Comparison of ENCODE assay signal across 7 mouse cellular contexts in the genomic region with DNA sequence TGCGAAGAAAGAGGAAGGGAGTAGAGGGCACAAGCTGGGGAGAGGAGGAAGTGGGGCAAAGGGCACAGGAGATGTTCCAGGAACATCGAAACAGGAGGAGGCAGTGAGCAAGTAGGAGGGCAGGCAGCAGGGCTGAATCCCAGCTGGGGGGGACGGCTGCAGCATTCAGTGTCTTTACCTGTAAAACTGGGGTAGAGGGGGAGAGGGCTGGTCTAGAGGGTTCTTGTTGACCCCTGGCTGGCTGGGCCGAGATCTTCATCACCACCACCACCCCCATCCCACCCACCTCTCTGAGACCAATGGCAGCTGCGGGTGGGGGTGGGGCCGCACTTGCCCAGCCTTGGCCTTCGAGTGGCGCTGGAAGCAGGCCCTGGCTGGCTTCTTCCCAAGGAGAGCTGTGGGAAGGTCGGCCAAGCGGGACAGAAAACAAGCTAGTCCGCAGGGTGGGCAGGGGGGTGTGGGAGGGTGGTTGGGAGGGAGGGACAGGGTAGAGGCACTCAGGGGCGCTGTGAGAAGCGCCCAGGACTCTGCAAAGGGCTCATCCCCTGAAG. TPM values are rescaled to one million over a fixed set of nuclear protein-coding genes. Genes with fewer than 3 reads are reported as not detected.
DNase-seq lines count a peak whose midpoint lies in the region; ATAC-seq lines count a peak whose summit lies in the region.

A gene (plus strand): TSS at position 496 of the 551 bp plus-strand sequence.

- peak within 1 kb of the TSS; percentile 82 for H3K4me2 ChIP-seq in intestine, embryonic 14.5 days (ENCODE audit: low read length)
- peak within 1 kb of the TSS; percentile 88 for H3K4me2 ChIP-seq in stomach, embryonic 15.5 days

- peaks cover 12% of the 10 kb centered on the region for H3K27me3 ChIP-seq in intestine, embryonic 14.5 days (replicated peaks; ENCODE audit: control insufficient read depth, insufficient read depth, low read length)
- peaks cover 62% of the 10 kb centered on the region for H3K27me3 ChIP-seq in megakaryocyte, embryonic 14.5 days (replicated peaks)
- H3K27me3 ChIP-seq in stomach, embryonic 15.5 days (replicated peaks) = no peaks in the 10 kb centered on the region

- ATAC-seq in intestine, embryonic 14.5 days (replicated peaks; ENCODE audit: low FRiP score, low TSS enrichment, low read depth) = no peak
- ATAC-seq in stomach, embryonic 15.5 days (ENCODE audit: insufficient read depth, low FRiP score, low read depth) = no peak

- peaks cover 6% of the 10 kb centered on the region; the same call in 1 of the 2 replicates for H3K9me3 ChIP-seq in intestine, embryonic 14.5 days (ENCODE audit: control insufficient read depth, low read length)
- peaks cover 10% of the 10 kb centered on the region for H3K9me3 ChIP-seq in megakaryocyte, embryonic 14.5 days
- no peaks in the 10 kb centered on the region for H3K9me3 ChIP-seq in stomach, embryonic 15.5 days

- peak within 1 kb of the TSS; percentile 50 for H3K4me3 ChIP-seq in intestine, embryonic 14.5 days (ENCODE audit: low read depth, low read length)
- H3K4me3 ChIP-seq in megakaryocyte, embryonic 14.5 days (replicated peaks) = peak within 1 kb of the TSS; percentile 93
- peak within 1 kb of the TSS; percentile 67 for H3K4me3 ChIP-seq in stomach, embryonic 15.5 days (replicated peaks)

- H3K27ac ChIP-seq in intestine, embryonic 14.5 days (ENCODE audit: low read depth) = peak within 1 kb of the TSS; percentile 52; the same call in 1 of the 2 replicates
- peak within 1 kb of the TSS; percentile 94 for H3K27ac ChIP-seq in stomach, embryonic 15.5 days

- 16% methylated on average over 13 of the region's 13 CpGs for WGBS in intestine, embryonic 14.5 days
- WGBS in stomach, embryonic 15.5 days = 21% methylated on average over 13 of the region's 13 CpGs

- peaks cover 6% of the 10 kb centered on the region; the same call in 1 of the 2 replicates for H3K4me1 ChIP-seq in intestine, embryonic 14.5 days (replicated peaks; ENCODE audit: control insufficient read depth, insufficient read depth, low read length)
- H3K4me1 ChIP-seq in megakaryocyte, embryonic 14.5 days = peaks cover 45% of the 10 kb centered on the region
- H3K4me1 ChIP-seq in stomach, embryonic 15.5 days = peaks cover 17% of the 10 kb centered on the region

- DNase-seq in adrenal gland, postnatal 10 days = peak; percentile 93
- peak; percentile 81 for DNase-seq in cerebellum, adult 9-10 months
- DNase-seq in gastrocnemius, postnatal 4 days (ENCODE audit: low spot score in 2 of 2) = peak; percentile 61 to 71
- no peak for DNase-seq in intestine, embryonic 14.5 days (ENCODE audit: low spot score)
- peak; percentile 60 to 79 for DNase-seq in left cerebral cortex, postnatal 14 days (ENCODE audit: low spot score in 2 of 2)

- intact Hi-C loops in left cerebral cortex, postnatal 14 days (cut with DNase I) = no loop called here

- peak within 1 kb of the TSS; percentile 36 for H3K9ac ChIP-seq in intestine, embryonic 14.5 days (ENCODE audit: low read length)
- peak within 1 kb of the TSS; percentile 10; the same call in 1 of the 2 replicates for H3K9ac ChIP-seq in stomach, embryonic 15.5 days

- H3K36me3 ChIP-seq in intestine, embryonic 14.5 days (ENCODE audit: control insufficient read depth, insufficient read depth, low read length) = no peaks in the 10 kb centered on the region
- peaks cover 2% of the 10 kb centered on the region for H3K36me3 ChIP-seq in megakaryocyte, embryonic 14.5 days (replicated peaks; ENCODE audit: low read length)
- H3K36me3 ChIP-seq in stomach, embryonic 15.5 days = no peaks in the 10 kb centered on the region

RNA-seq across cellular contexts. Expression of the gene that starts here (rescaled TPM):
- total RNA-seq in adrenal gland, postnatal 10 days (2021) = 100 to 1,000 TPM in 1 of 2 experiments, 10 to 100 TPM in 1; 97.4 to 118 TPM
- 10 to 100 TPM; 51.7 to 52.8 TPM for total RNA-seq in gastrocnemius, postnatal 4 days (2021)
- polyA plus RNA-seq in intestine, embryonic 14.5 days (2014; fragmentation: Nextera tagmentation; extraction: Ambion mirVana) = 15.8 and 20.0 TPM in 2 replicates
- total RNA-seq in left cerebral cortex, postnatal 14 days (2021) = 10 to 100 TPM; 82.0 to 84.3 TPM
- 1.8 and 16.4 TPM in 2 replicates for polyA plus RNA-seq in megakaryocyte, embryonic 14.5 days (2012; ENCODE audit: insufficient read depth, low replicate concordance)
- polyA plus RNA-seq in stomach, embryonic 15.5 days (2015; fragmentation: Nextera tagmentation; extraction: Ambion mirVana) = 37.1 and 38.8 TPM in 2 replicates
